Mouse (Mus musculus) natural killer cell, adult 2 months (primary cell): ENCODE data around the gene Sik3.

ENCODE experiments used
- DNase-seq, 2 experiments: peaks; one replicate each; pipeline ENCODE4 v3.0.0; 2022; ENCODE audit warnings: low spot score in 2 of 2

Gene Sik3

DNA sequence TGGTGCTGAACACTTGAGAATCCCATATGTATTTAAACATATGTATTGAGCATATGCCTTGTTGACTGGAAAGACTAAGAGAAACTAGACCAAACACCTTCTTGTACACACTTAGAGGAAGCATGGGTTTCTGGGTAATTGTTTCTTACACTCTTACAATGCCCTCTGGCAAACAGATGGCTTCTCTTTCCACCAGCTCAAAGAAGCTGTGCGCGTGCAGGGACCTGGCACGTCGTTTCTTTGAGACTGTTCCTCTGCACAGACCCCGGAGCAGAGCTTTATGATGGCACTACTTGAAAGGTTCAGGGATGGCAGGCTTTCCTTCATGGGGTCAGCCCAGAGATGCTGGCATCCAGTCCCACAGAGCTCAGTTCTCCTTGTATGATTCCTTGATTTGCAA, 176.3 kb downstream of the Sik3 start:
- DNase-seq, result no peak

DNA sequence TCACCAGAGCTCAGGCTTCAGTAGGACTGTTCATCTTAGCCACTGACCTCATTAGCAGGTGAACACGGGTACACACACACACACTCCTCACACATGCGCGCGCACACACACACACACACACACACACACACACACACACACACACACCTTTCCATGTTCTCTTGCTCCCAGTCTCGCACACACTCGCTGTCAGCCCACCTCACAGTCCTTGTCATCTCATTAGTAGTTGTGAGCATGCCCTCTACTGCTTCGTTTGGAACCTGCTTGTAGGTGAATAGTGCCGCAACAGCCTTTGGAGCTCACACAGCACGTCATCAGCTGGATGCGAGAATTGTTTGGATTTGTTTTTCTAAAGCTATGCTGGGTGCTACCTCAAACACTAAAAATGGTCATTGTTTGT, 176.8 kb downstream of the Sik3 start:
- DNase-seq, result no peak

DNA sequence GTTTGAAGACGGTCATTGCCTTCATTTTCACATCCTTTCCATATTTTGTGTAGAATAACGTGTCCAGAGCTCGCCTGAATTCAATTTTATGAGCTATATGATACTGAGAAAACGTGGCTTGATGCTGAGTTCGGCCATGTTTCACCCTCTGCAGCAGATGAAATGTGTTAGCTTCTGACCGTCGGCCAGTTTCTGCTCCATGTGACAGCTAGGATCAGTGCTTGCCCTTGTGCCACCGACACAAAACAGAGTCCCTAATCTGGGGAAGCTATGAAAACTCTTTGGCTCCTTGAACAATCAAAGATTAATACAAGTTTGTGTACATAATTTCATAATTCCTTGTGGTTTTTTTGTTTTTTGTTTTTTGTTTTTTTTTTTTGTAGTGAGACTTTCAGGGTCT, 178.6 kb downstream of the Sik3 start:
- DNase-seq, result no peak

DNA sequence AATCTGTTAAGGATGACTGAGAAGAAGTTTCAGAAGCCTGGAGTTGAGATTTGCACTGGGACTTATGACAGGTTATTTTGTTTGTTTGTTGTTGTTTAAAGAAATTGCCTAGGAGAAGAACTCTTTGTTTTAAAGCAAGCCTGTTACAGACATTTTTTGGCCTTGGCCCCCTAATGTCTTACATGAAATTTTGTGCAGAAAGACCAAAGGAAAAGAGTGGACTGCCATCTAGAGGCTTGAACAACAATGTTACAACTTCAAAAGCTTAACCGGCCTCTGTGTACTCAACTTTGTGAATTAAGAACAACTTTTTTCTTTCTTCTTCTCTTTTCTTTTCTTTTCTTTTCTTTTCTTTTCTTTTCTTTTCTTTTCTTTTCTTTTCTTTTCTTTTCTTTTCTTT, 179.0 kb downstream of the Sik3 start:
- DNase-seq, result peak; percentile 16 to 18

DNA sequence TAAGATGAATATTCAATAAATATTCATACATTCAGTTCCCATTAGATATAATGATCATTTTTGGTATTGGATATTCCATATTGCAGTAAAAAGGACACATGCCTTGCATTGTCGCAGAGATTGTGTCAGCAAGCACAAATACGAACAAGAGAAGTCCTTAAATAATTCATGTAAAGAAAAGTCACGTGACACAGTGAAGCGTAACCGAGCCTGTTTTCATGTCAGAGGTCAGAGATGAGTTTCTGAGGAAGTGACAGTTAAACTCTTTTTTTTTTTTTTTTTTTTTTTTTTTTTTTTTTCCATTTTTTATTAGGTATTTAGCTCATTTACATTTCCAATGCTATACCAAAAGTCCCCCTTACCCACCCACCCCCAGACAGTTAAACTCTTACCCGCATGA, 180.0 kb downstream of the Sik3 start:
- DNase-seq, result peak in 1 of 2 experiments; percentile 11

DNA sequence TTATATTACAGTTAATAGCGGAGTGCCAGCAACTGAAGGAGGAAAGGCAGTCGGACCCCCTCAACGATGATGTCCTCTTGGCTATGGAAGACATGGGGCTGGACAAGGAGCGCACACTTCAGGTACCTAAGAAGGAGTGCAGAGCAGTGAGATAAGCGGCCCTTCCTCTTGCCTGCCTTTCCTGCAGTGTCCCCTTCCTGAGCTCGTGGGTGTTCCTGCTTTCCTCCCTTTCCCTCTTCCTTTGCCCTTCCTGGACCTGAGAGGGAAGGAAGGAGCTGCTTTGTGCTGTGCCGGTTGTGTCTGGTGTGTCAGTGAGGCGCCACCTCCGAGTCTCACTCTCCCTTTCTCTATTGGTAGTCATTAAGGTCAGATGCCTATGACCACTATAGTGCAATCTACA, 182.2 kb downstream of the Sik3 start:
- DNase-seq, result no peak

DNA sequence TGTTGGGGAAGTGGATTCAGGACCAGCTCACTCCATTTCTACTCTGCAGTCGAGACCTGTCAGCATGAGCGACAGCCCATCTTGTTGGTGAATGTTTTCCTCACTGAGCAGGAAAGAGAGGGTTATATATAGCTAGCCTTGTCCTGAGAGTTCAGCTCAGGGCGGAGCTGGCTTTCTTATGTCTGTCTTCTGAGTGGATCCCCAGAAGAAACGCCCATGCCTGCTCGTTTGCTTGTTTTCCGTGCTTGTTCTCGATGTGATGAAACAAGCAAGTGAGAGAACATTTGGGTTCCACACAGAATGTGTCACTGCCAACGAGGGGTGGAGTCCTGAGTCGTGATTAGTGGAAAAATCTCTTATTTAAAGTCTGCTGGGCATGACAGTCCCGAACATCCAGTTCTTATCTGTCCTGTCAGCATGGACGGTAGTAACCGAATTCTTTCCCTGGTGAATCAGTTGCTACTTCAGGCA, 184.1 kb downstream of the Sik3 start:
- DNase-seq, result no peak

DNA sequence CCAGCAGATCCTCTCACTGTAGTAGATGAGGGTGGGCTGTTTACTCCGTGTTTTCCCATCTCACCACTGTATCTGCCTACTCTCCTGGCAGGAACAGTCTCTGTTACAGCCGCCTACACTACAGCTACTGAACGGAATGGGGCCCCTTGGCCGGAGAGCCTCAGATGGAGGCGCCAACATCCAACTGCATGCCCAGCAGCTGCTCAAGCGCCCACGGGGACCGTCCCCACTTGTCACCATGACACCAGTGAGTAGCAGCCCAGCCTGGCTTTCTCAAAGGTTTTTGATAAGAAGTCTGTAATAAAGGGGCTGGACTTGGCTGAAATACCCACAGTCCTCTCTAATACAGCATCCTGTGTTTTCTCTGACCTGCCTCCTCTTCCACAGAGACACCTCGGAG, 185.8 kb downstream of the Sik3 start:
- no peak for DNase-seq

DNA sequence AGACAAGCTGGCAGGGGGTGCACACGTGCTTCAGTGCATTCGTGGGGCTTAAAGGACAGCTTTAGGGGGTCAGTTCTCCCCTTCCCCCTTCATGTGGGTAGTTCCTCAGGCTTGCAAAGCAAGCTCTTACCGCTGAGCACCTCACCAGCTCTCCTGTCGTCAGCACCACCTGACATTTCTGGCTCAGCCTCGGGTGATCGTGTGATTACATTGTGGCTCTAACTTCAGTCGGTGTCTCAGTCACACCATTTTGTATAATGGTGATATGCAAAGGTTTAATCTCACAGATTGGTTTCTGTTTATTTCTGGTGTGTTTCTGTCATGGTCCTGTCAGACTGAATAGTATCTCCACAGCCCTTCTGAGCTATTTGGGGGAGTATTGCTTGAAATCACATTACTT, 186.3 kb downstream of the Sik3 start:
- DNase-seq, result no peak

DNA sequence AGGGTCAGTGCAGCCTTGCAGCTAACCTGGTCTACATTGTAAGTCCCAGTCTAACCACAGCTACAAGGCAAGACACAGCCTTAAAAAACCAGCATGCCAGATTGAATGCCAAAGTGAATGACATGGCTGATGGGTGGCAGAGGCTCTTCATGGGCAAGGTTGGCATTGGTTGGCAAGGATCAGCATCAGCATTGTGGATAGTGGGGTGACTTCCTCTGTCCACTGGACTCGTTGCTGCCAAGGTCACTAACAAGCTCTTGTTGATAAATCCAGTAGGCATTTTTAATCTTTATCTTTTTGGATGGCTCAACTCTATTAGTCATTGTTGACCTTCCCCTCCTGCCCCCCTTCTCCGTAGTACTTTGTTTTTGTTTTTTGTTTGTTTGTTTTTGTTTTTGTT, 187.0 kb downstream of the Sik3 start:
- no peak for DNase-seq

DNA sequence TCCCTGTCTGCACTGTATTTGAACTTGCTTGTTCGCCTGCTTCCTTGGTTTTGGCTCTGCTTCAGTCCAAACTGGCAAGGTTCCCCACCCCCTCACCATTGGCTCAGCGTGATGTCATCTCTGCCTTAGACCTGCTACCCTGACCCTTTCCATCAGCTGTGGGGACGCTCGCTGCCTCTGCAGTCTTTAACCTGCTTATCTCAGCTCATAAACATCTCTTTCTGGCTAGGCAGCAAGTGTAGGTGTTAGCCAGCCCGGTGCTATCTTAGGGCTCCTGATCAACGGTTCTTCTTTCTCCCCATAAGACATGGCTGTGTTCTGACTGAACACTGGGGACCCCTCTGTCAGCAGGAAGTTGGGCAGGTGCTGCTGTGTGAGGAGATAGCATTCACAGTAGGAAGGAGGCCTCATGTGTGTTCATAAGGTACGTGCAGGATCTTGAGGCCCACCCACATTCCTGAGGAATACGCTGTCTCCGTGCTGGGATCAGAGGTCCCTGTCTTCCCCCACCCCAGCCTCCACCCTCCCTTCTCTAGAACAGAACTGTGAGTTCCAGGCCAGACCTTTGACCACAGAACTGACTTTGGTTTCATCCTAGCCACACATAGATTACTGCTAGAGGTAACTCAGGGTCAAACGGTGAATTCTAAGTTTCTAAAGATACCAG, 194.3 kb downstream of the Sik3 start:
- DNase-seq, result no peak

DNA sequence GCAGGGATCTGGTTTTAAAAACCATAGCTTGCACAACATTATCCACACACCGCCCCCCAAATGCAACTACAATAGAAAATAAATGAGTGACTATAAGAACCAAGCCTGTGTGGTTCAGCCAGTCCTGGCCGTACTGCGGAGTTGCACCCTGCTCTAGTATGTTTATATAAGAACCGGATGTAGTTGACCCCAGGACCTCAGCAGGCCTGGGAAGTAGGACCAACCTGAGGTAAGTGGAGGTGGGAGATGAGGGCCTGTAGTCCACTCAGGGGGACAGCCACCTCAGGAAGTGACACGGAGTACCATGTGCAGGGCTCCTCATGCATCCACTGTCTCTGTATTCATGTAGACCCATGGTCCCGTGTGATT, 194.9 kb downstream of the Sik3 start:
- DNase-seq, result no peak

DNA sequence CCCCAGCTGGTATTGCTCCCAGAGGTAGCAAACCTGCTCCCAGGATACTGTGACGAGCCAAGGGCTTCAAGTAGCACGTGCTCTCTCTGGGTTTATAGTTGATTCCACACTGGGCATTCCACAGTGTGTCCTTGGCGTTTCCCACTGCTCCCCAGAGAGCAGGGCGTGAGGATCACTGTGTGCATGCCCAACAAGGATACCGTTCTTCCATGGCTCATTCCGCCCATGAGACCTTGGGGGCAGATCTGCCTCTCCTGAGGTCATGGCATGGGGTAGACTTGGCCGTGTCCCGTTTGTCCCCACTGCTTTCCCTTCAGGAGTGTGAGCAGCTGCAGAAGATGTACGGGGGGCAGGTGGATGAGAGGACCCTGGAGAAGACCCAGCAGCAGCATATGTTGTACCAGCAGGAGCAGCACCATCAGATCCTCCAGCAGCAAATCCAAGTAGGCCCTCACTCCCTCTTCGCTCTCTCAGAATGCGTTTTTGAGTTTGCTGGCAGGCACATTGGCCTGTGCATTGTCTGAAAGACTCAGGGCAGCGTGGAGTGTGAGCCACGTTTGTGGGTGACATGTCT, 195.9 kb downstream of the Sik3 start:
- no peak for DNase-seq

DNA sequence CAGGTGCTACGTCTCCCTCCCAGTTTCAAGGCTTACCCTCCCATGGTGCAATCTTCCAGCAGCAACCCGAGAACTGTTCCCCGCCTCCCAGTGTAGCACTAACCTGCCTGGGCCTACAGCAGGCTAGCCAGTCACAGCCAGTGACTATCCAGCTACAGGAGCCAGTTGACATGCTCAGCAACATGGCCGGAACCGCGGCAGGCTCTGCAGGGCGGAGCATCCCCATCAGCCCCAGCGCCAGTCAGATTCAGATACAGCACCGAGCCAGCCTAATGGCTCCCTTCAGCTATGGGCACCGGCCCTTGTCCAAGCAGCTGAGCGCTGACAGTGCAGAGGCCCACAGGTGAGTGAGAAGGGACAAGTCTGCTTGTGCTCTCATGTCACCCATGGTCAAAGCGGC, 197.9 kb downstream of the Sik3 start:
- no peak for DNase-seq

DNA sequence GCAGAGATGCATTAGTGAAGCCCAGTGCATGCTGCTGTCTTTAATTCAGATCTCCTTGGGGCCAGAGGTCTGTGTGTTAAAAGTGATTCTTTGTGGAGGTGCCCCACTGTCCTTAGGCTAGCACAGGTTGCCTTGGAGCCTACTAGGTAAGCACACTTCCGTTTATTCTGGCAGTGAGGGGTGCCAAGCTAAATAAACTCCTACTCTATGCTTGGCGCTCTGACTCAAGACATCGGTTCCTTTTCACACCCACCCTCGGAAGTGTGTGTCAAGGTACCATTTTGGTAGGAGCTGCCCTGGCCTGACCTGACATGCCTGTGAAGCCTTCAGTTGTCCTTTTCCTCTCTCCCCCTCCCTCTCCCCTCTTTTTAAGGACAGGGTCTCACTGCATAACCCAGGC, 201.7 kb downstream of the Sik3 start:
- DNase-seq, result no peak

DNA sequence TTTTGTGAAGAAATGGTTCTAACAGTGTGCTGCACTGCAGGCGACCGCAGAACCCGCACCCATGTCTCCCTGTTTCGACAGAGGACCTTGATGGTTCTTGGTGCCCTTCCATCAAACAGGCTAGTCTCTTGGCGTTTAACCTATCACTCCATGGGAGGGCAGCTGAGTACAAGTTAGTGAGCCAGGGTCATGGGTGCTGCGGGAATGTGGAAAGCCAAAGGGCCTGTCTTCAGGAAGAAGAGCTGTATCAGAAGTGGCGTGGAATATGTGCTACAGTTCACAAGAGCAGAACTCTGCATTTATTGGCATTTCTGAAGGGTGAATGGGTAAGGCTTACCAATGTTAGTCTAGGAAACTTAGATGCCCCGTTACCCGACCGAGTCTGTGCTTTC, 202.3 kb downstream of the Sik3 start:
- no peak for DNase-seq

DNA sequence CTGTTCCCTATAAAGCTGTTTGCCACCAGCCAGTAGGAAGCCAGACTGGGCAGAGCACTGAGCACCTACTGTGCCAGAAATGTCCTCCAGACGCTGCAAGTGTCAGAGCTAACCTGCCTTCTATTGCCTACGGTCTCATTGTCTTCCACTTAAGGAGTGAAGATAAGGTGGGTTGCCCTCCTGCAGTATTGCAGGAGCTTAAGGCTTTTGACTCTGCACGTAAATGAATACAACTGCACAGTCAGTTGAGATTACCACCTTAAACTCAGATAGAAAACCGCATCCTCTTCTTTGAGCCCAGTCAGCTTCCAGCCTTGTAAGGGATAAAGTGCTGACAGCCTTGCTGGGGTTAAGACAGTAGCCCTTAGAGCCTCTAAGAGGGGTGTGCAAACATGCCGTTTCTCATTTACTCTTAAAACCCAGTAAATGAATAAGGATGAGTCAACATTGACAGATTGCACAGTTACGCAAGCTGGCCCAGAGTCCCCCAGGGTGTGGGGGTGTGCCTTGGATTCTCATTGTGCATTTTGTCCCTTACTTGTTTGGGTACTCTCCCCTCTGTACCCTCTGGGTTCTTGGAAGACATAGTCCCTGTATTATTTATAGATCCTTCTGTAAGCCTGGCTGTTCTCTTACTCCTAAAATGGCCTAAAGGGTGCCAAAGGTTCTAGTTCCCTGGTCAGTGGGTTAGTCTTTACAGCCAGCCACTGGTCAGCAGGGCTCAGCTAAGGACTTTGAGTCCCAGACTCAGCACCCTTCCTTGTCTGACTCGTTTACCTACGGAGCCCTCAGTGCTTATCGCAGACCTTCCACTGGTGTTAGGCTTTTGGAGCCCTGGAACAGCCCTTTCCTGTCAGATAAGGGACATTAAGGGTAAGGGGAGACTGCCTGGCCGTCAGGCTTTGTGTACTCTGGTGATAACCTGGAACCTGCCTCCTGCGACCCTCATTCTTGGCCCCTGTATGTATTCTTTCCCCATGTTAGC, 203.0 kb downstream of the Sik3 start:
- no peak for DNase-seq

DNA sequence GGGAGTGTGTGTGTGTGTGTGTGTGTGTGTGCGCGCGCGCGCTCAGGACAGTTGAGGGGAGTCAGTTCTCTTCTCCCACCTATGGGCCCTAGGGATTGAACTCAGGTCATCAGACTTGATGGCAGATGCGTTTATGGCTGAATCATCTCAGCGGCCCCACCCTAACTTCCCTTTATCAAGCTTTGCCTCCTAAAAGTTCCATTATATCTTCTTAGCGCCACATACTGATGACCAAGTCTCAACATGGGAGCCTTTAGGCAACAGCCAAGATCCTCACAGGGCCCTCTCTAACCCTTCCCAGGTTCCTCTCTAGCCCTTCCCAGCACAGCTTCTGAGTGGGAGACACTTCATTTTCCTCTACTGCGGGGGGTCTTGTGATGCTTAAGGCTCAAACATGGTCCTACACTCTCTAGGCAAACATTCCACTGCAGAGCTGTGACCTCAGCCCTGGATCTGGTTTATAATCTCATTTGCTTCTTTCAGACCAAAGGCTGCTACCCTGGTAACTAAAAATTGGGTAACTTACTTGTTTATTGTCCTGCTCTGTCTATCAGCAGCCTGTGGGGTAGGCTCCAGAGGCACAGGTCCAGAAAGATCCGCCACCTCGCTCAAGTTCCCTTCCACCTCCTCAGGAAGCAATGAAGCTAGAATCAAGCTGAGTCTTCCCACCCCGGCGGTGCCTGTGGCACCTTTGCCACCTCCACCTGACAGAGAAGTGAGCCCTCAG, 204.3 kb downstream of the Sik3 start:
- DNase-seq, result no peak

DNA sequence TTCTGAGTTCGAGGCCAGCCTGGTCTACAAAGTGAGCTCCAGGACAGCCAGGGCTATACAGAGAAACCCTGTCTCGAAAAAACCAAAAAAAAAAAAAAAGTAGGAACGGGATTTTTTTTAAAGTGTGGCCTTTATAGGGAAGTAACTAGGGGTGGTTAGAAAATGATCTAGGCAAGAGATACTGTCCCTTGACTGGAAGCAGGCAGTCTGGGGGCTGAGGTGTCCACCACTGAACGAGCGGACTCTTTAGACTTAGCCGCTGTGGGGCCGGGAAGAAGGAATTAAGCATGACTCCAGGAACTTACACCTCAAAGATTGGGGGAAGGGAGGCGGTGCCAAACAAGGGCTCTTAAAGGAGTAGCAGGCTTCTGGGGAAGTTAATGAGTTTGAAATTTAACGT, 205.6 kb downstream of the Sik3 start:
- no peak for DNase-seq

DNA sequence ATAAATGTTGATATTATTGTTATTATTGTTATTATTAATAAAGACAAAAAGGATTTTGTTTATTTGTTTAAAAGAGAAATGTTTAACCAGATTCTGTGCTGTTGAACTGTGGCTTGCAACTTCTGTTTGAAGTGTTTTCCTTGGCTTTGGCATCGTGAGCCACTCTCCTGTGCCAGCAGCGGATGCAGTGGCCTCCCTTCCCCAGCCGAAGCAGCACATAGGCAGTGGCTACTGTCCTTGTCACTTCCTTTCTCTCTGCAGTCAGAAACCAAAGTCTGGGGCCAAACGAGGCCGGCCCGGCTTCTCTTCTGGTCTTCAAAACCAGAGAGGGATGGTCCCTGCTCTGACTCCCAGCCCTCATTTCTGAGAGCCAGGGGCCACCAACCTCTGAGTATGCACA, 210.5 kb downstream of the Sik3 start:
- DNase-seq, result no peak

DNA sequence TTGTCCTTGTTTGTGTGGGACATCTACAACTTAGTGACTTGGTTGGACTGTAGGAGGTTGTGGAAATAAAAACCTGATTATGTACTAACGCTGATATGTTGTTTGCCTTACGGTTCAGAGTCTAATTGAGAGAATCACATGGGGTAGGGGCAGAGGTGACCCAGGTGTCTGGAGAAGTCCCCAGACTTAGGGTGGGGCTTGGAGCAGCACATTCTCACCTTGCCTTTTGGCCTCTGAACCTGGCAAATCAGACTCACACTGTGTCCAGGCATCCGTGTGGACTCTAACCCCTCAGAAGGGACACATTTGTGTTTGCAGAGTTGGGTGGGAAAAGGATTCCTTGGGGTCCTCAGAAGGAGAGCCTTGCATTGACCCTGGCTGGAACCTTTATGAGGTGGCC, 211.5 kb downstream of the Sik3 start:
- no peak for DNase-seq

DNA sequence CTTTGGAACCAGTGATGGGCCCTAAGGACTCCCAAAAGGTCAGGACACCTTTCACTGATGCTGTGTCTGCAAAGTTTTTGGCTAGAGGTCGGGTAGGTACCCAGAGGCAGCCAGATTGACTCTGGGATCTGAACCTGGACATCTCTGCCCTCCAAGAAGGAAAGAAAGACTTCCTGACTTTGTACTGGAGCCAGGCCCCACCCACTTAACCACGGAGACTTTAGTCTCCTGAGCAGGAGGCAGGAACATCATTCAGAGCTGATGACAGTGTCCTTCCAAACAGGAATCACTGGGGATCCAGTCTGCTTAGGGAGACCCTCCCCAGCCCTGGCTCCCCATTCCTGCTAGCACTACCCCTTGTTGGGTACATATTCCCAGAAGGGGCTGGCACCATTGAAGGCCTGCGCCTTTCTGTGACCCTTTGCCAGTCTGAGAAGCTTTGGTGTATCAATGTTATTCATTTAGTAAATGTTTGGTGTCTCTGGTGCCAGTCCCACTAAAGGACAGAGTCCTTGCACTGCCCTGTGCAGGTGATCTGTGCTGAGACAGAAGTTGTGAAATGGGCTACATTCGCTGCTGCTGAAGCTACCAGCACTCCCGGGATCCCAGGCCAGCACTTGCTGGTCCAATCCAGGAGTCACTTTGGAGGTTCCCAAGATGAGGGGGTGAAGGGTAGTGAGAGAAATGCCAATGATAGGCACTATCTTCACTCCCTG, 212.5 kb downstream of the Sik3 start:
- no peak for DNase-seq
